Mouse (Mus musculus) cerebellum, adult 11 months (tissue): ENCODE results near the gene Arl16.
A peak's percentile ranks its signal among the peaks of the same experiment; 100 is the strongest.

Experiments used
- DNase-seq: peaks from one replicate; pipeline ENCODE4 v3.0.0; 2022

Gene Arl16

DNA sequence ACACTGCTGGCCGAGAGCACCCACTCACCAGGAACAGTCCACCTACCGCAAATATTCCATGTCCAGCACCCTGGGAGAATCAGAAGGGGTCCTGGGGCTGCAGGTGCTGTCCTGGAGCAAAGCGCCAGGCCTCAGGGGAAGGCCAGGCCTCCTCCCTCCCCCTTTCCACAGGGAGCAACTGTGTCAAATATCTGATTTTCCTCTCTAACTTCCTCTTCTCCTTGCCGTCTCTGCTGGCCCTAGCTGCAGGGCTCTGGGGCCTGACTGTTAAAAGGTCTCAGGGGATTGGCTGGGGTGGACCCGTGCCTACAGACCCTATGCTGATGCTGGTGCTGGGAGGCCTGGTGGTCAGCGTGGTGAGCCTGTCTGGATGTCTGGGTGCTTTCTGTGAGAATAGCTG, 23.3 kb downstream of the Arl16 start:
- no peak for DNase-seq

DNA sequence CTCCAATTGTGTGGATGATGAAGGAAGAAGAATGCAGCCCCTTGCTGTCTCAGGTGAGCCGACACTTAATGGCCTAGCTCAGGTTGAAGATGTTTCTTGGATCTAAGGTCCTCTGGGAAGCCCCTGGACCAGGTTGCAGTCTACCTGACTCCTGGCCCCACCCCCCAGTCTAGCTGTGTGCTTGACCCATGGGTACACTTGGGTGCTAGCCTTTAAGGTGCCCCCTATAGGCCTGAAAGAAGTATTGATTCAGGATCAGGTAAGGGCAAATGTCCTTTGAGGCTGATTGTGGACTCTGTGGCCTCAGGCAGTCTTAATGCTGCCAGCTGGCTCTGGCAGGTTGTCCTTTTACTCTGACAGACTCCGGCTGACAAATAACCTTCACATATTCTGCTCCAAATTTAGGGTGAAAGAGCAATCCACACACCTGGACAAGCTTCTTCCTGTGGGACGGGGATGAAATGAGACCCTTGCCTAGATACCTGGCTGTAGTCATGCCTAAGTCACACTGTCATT, 24.6 kb downstream of the Arl16 start:
- no peak for DNase-seq

- DNase-seq = no peak
These were observed 25.1 kb downstream of the Arl16 start, which contains the start of gene Tspan10 for GRCm38 (mm10) chr11:120442344-120442743. Gene Tspan10, plus strand, starts transcription at chr11:120442644.

DNA sequence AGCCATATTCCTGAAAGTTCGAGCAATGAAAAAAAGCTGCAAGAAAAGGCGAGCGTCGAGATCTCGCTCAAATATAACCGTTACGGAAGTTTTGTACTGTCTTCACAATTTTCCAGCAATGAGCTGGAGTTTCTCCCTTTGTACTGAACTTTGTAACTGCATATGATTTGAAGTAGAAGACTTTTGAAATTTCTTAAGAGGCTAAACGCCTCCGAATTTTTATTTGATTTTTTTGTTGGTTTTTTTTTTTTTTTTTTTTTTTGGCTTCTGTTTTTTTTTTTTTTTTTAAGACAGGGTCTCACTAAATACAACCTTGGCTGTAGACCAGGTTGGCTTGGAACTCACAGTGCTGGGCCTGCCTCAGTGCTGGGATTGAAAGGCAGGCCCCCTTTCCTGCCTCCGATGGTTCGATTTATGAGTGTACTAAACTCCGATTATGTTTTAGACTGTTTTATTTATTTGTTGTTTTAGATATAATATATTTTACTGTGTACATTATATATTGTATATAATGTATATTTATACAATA, 29.5 kb downstream of the Arl16 start:
- DNase-seq = no peak

GRCm38 (mm10) chr11:120437152-120437856, 30.1 kb downstream of the Arl16 start, which contains the start of gene Nploc4:
Gene Nploc4, minus strand, starts transcription at chr11:120437708.
- peak; percentile 84 for DNase-seq

GRCm38 (mm10) chr11:120426727-120427126, 40.7 kb downstream of the Arl16 start:
- no peak for DNase-seq

- peak; percentile 48 for DNase-seq
These were observed 43.7 kb downstream of the Arl16 start for GRCm38 (mm10) chr11:120423569-120424295.

GRCm38 (mm10) chr11:120422651-120423568, 44.5 kb downstream of the Arl16 start:
- no peak for DNase-seq

DNA sequence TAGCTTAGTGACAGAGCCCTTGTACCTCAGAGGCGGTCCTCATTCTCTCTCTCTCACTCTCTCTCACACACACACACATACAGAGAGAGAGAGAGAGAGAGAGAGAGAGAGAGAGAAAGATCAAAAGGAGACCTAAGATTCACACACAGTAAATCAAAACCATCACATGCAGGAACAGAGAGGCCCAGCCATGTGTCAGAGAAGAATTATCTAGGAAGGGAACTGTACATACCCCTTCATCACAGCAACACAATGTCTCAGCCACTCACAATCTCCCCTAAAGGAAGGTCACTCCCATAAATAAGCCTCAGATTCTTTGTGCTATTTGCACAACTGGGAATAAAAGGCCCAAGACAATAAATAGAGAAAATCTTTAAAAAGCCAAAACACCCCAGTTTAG, 48.8 kb downstream of the Arl16 start:
- DNase-seq = no peak

GRCm38 (mm10) chr11:120417852-120418251, 49.6 kb downstream of the Arl16 start:
- no peak for DNase-seq
